Mouse (Mus musculus) inflammation-experienced regulatory T-cells, adult 6 months (primary cell): ENCODE data around the gene Fndc7. TPM values are rescaled to one million over a fixed set of nuclear protein-coding genes. Genes with fewer than 3 reads are reported as not detected.

Experiments used
- ATAC-seq: one replicate; pipeline ENCODE4 v1.8.0; 2017
- polyA plus RNA-seq, 3 experiments: library from polyadenylated mRNA; unstranded; fragments of 100-300 nt; shearing (Covaris generic); gene quantifications; one replicate each; pipeline ENCODE4 v1.2.1; 2017

The Fndc7 gene
- under 1 TPM in 1 of 3 experiments, not detected in 2; 0.21 TPM for polyA plus RNA-seq

DNA sequence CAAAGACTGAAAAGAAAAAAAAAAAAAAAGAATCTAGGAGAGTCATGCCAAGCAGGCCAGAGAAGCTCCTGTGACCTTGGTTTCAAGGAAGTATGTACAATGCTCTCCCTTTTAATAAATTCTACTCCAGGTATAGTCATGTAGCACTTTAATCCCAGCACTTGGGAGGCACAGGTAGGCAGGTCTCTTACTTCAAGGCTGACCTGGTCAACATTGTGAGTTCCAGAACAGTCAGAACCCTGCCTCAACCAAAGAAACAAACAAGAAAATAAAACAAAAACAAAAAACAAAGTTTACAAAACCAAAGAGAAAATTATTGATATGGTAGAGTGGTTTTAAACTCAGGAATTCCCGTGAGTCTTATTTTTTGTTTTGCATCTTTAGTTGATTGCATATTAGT, at the start of gene Fndc7:
Gene Fndc7, minus strand, starts transcription at position 101 of the 400 bp plus-strand sequence.
- no peak for ATAC-seq

DNA sequence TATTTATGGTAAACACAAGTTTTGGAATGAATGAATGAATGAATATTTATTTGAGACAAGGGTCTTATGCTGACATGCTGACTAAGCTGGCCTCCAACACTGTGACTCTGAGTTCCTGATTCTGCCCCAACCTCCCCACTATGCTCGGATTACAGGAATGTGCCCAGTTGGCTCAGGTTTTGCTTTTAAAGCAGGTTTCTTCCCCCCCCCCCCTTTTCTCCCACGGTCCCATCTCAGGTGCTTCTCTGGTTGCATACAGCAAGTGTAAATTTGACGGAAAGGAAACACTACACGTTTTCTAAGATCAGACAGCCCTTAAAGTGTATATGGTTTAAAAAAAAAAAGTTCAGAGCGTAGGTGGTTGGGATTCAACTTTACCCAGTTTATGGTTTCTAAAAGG, 49.8 kb upstream of the Fndc7 start, which contains the start of gene Henmt1:
Gene Henmt1, plus strand, starts transcription at position 301 of the 400 bp plus-strand sequence.
- no peak for ATAC-seq

DNA sequence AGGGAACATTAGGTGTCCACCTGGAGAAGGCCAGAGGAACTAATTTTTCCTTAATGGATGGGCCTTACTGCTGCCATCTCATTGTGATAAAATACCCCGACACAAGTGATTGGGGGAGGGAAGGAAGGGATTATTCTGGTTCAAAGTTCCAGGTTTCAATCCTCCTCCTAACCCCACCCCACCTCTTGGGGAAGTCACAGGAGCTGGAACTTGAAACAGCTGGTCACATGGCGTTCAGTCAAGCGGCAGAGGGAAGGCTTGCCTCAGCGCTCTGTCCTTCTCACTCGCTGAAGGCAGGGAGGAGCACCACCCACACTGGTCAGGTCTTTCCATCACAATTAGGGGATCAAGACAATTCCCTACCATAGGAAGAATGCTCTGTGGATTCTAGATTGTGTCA, 48.9 kb upstream of the Fndc7 start:
- ATAC-seq, result no peak

DNA sequence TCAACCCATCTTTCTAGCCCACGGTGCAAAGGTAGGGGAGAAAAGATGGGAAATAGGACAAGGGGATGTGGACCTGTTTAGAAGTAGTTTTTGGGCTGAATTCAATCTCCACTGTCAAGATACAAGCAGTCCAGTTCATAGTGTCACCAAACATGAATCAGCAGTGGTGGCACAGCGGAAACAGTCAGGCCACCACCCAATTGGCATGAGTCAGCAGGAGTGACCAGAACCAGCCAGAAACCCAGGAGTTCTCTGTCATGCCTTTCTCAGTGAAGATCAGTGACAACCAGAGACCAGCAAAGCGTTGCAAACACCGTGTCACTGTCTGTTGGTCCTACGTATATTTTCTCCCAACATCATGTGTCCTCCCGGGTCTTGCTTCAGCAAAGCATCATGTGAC, 43.7 kb upstream of the Fndc7 start:
- no peak for ATAC-seq

DNA sequence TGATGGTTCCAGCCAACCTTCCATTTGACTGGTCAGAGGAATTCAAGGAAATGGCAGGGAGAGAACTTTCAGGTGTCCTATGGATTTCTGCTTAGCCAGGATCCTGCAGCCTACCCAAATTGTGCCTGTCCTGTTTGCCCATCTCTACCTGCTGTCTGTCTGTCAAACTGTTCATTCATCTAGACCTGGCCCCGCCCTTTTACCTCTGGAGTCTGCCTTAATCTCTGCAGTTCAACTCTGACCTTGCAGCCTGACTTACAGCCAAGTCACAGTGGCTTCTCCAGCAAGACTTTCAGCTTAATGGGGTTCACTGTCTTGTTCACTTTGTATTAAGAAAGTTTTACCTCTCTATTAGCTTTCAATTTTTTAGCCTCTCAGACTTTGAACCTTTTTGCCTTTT, 36.5 kb upstream of the Fndc7 start:
- ATAC-seq, result no peak

DNA sequence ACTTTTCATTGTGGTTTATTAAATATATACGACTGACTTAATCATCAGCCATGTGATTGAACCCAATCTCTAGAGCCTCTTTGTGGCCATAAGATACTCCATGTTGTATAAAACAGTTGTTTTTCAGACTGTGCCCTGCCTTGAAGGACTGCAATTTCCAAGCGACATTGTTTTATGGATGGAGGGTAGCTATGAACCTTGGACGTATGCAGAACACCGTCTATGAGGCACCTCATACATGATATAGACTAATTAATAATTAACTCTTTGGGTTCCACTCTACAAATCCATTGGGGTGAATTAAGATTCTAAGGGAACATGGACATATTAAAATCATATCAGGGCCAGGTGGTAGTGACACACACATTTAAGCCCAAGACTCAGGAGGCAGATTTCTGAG, 35.9 kb upstream of the Fndc7 start:
- no peak for ATAC-seq

DNA sequence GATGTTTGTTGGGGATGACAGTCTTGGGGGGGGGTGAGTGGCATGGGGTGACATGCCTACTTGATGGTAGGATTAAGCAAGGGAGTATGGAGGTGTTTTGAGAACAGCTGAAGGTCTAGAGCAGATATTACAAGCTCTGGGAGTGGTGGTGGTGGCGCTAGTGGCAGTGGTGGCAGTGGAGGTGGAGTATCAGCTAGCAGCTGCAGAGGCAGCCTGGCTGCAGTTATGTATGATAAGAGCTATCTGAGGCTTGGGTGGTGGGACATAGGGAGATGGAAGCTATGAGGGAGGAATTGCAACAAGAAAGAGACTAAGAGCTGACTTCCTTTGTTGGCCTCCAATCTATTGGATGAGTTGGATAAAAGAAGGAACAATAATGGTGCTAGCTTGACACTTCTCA, 32.0 kb upstream of the Fndc7 start:
- no peak for ATAC-seq

DNA sequence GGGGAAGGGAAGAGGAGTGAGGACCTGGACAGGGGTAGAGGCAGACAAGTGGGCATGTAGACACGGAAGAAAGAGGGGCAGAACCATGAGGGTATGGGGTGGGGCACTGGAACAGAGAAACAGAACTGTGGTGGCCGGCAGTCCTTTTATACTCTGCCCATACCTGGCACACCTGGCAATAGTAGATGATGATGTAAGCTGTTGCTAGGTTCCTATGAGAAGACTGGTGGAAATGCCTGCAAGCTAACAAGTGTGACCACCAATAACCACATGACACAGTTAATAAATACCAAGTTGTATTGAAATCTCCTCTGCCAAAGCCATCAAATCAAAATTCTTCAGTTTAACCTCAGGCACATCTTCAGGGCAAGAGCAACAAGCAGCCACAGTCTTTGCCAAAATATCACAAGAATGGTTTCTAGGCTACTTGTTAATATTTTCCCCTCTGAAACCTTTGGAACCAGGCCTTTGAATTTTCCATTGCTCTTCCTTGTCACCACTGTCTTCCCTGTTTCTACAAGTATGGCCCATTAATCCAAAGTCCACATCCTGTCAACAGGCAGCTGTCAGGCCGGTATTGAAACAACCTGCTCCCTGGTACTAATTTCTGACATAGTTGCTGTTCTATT, 30.7 kb upstream of the Fndc7 start:
- ATAC-seq, result no peak

DNA sequence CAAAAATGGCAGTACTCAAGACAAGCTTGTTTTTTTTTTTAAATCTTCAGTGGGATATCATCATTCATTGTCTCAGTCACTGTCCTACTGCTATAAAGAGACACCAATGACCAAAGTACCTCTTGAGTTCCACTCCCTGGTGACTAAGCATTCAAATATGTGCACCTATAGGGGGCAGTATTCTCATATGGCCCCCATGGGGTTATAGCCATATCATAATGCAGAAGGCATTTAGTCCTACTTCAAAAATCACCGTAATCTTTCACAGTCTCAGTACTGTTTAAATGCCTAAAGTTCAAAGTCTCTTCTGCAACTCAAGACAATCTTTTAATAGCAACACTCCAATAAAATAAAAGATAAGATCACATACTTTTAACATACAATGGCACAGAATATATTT, 29.0 kb upstream of the Fndc7 start:
- ATAC-seq, result no peak

DNA sequence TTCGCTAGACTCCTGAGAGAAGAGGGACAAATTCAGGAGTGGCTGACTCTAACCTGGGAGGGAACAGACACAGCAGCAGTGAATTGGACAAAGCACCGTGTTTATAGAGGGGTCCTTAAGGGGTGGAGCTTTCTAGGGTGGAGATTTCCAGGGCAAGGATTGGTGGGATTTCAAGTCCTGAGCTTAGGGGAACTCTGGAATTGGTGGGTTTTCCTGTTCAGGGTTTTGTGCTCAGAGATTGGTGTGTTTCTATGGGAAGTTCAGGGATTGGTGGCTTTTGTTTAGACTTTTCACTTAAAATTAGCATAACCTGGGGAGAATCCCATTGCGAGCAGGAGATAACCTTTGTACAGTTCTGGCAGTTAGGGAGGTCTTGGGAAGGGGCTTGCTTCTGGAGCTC, 28.2 kb upstream of the Fndc7 start:
- ATAC-seq, result no peak

DNA sequence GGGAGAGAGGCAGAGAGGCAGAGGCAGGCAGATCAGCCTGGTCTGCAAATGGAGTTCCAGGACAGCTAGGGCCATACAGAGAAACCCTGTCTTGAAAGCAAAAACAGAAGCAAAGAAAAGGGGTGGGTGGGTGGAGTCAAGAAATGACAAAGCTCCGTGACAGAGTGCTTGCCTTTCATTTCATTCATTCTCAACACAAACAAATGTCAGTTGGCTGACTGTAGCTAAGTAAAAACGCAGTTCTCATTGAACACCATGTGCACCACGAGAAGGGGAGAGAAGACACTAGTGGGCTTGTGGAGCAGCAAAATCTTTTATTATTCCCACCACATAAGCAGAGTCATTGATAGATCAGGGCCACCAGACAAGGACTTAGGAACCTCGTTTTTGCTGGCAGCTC, 27.0 kb upstream of the Fndc7 start:
- no peak for ATAC-seq

DNA sequence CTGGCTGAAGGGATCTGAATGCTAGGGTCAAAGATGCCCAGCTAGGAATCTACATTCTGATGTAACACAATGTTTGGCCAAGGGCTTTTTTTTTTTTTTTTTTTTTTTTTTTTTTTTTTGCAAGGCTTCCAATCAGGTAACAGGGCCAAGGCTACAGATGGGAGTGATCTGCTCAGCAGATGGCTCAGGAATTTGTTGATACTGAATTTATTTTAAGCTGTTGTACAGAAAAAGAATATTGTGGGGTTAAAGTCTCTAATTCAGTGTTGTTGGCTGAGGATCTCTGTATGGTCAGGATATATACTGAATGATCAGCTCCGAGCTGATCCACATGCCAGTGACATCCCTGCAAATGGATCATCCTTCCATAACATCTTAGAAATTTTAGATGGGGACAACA, 26.2 kb upstream of the Fndc7 start:
- no peak for ATAC-seq

DNA sequence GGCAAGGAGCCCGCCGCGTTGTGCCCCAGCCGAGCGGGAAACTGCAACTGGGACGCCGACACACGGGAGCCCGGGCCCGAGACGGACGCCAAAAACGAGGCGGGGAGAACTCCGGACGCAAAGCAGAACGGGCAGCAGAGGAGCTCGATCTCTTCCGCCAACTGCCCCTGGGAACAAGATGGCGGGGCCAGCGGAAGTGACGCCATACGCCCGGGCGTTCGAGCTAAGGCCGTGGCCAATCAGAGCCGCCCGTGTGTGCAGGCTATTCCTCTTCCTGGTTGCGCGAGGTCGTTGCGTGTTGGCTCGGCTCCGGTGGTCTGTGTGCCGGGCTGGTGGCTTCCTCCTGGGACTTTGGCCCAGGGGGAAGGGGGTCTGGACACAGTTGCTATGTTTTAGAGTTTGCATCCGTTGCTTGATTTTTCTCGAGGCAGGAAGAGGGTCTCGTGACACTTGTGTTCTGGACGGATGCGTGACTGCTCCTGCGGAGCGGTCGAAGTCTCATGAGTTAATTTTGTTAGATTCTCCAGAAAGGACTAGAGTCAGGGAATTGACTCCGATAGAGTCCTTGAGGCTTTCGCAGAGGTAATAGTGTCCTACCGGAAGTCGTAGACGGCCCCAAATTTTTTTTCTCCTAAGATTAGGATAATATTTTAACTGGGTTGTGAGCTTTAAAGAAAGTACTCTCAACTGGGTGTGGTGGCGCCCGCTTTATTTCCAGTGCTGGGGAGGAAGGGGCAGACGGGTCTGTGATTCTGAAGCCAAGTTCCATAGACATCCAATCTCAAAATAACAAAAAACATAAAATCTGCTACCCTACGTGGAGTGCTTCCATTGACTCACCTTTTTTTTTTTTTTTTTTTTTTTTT, 22.0 kb upstream of the Fndc7 start, which contains the start of gene Prpf38b:
Gene Prpf38b, minus strand, starts transcription at position 180 of the 866 bp plus-strand sequence.
- peak; percentile 84 for ATAC-seq

DNA sequence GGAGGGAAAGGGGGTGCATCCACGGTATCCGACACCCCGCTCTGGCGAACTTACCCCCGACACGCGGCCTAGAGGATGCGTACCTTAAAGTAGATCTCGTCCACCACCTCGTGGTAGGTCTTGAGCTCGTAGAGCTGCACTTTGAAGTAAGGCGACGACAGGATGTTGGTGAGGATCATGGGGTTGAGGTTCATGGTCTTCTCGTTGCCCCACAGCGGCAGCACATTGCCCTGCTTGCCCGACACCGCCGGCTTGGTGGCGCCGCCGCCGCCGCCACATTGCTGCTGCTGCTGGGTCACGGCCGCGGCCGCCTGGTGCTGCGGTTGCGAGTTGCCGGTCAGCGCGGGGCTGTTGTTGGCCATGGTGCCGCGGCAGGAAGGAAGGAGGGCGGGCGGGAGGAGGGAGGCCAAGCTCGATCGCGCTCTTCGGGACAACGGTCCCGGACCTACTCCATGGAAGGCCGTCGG, 21.3 kb upstream of the Fndc7 start:
- peak; percentile 86 for ATAC-seq

DNA sequence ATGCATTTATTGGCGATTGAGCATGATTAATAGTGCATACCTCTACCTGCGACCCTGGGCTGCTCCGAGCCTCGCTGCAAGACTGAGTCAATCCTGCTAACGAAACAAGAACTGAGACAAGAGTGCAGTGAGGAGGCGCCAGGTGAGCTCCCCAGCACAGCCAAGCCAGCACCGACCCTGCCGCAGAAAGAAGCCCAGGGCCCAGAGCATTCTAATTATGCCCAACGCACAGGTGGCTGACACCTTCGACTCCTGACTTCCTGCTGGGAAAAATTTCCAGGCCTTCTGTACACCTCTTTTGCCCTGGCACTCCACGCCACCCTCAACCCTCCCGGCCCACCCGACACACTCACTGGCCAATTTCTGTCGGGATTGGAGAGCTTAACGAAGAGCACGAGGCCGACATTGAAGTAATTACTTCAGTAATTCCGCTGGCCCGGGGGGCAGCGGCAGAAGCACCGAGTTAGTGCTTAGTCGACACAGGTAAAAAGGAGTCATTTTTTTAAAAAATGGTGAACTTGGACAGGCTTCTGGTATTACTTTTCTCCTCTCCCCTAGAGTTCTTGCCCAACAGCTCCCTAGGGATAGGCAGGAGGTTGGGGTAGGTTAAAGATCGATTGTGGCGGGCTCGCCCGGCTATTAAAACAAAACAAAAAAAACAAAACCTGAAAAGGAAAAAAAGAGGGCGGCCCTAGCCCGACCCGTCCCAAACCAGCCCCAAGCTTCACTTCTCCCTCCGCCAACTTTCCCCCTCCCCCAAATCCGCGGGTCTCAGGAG, 20.7 kb upstream of the Fndc7 start:
- no peak for ATAC-seq

DNA sequence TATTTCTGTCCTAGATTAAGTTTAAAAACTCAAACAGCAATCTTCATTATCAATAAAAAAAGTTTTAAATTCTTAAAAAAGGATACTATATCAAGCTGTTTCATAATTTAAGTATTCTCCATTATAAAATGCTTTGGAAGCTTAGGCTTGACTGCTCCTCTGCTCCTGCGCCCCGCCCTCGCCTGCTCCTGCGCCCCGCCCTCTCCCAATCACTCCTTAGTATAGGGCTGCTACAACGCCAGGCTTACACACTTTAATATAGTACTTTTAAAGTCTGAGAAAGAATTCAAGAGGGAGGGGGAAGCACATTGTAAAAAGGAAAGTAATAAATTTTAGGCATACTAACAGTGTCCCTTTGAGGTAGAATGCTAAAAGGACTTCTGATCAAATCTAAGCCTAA, 13.1 kb upstream of the Fndc7 start:
- no peak for ATAC-seq

DNA sequence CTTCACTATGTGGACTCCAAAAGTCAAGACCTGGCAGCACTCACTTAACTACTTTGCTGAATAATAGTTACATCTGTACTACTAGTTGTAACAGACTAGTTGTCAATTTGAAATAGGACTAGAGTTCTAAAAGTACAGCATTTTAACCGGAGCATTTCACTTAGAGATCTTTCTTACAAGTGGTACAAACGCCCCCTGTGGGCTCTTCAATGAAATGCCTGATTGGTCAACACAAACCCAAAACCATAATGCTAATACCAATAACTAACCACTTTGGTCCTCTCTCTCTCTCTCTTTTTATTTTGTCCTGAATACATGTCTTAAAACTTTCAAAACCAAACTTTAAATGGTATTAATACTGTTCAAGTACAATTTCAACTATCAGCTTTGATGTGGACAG, 12.2 kb upstream of the Fndc7 start:
- peak; percentile 23 for ATAC-seq

DNA sequence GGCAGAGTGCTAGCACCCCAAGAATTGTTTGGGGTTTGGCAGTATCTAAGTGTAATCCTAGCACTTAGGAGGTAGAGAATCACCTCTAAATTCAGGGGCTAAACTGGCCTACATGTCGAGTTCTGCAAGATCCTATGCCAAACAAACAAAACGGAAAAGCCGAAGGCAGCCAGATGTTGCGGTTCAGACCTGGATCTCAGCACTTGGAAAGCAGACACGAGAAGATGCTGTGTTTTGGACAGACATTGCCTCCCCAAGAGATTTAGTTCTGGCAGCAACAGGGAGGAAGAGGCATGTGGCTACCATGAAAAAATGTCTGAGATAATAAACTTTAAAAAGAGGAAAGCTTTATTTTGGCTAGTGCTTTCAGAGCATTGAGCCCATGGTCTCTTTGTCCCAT, 10.9 kb upstream of the Fndc7 start:
- no peak for ATAC-seq

DNA sequence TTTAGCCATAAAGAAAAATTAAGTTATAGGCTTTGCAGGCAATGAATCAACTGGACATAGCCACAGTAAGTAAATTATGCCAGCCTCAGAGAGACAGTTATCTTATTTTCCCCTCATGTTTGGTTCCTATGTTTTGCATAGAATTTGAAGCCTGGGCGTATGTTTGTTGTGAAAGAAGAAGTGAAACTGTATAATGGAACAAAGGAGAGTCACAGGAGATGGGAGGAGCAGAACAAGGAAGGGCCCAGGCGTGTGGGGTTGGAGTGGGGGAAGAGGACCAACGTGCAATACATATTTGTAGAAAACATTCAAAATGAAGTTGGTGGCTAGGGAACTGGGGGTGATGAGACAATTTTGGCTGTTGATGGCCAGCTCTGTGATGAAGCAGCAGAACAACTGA, 10.3 kb upstream of the Fndc7 start:
- peak; percentile 62 for ATAC-seq

DNA sequence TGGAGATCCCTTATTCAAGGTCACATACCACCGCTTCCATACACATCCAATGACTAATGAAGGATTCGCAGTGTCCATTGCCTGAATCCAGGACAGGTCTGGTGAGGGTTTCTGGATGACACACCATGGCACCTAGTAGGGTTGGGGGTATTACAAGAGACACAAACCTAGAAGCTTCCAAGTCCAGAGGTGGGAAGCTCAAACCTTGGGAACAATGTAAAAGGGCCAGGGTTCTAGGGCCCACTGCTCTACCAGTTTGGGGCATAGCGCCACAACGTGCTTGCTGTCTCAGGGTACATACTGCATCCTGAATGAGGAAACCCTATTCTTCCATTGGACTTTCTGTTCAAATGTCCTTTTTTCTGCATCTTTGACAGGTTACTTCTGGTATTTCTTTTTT, 8.8 kb upstream of the Fndc7 start:
- ATAC-seq, result no peak

DNA sequence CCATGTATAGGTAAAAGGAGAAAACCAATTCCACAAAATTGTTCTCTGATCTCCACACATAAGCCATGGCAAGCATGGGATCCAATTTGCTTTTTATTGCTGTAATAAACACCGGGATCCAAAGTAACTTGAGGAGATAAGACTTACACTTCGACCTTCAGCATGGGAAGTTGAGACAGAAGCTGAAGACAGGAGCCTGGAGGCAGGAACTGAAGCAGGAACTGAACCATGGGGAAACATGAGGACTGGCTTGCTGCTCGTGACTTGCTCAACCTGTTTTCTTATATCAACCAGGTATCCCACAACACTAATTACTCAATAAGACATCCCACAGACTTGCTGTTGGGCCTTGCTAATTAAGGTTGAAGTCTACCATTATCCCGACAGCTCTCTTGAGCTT, 3.1 kb upstream of the Fndc7 start:
- no peak for ATAC-seq

DNA sequence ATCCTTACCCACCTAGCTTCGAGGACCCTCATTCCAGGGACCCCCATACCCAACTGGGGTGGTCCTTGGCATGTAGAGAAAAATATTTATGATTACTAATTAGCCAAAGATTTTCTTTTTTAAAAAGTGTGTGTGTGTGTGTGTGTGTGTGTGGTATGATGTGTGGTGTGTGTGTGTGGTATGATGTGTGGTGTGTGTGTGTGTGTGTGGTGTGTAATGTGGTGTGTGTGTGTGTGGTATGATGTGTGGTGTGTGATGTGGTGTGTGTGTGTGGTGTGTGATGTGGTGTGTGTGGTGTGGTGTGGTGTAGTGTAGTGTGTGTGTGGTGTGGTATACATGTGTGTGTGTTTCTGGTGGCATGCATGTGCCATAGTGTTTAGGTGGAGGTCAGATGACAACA, 2.3 kb upstream of the Fndc7 start:
- ATAC-seq, result no peak

DNA sequence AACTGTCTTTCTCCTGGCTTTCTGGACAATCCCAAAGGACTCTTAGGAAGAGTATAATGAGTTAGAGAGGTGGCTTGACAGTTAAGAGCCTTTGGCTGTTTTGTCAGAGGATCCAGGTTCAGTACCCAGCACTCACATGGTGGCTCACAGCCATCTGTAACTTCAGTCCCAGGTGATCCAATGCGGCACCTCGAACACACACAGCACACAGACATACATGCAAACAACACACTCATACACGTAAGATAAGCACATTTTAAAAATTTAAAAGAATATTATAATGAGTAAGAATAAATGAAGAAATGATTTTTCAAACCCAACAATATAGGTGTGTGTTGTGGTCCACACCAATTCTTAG, 2.2 kb downstream of the Fndc7 start:
- no peak for ATAC-seq
